Mouse (Mus musculus) embryonic facial prominence, embryonic 10.5 days (tissue): Measurements from ENCODE around the gene Mtg2. TPM values are rescaled to one million over a fixed set of nuclear protein-coding genes. Genes with fewer than 3 reads are reported as not detected.
A peak's percentile ranks its signal among the peaks of the same experiment; 100 is the strongest.

Source experiments
- DNase-seq: peaks from one replicate; pipeline ENCODE4 v3.0.0-alpha.2; 2017; ENCODE audit warnings: low spot score
- H3K27ac ChIP-seq: fragments of 300-500 bp; sonication (generic); replicated peaks from 2 replicates; pipeline ENCODE4 v1.5.1; 2016; ENCODE audit warnings: mild to moderate bottlenecking
- H3K27me3 ChIP-seq: fragments of 300-500 bp; sonication (generic); replicated peaks from 2 replicates; pipeline ENCODE4 v1.6.1; 2016; ENCODE audit warnings: low read depth, mild to moderate bottlenecking; ENCODE audit not compliant: poor library complexity, severe bottlenecking
- H3K36me3 ChIP-seq: fragments of 300-500 bp; sonication (generic); replicated peaks from 2 replicates; pipeline ENCODE4 v1.6.1; 2016; ENCODE audit warnings: mild to moderate bottlenecking, moderate library complexity
- H3K4me1 ChIP-seq: fragments of 300-500 bp; sonication (generic); 2 replicates; pipeline ENCODE4 v1.6.1; 2016
- H3K4me3 ChIP-seq: fragments of 300-500 bp; sonication (generic); 2 replicates; pipeline ENCODE4 v1.5.1; 2016; ENCODE audit warnings: mild to moderate bottlenecking, moderate library complexity
- H3K9me3 ChIP-seq: fragments of 300-500 bp; sonication (generic); 2 replicates; pipeline ENCODE4 v1.6.1; 2016; ENCODE audit warnings: mild to moderate bottlenecking
- WGBS: fragments of 180-500 bp; shearing (Covaris S2); methylation state at CpG from one replicate; pipeline ENCODE4 v1.1.7; 2016; 5-methylcytosine and 5-hydroxymethylcytosine counted together
- polyA plus RNA-seq: library from polyadenylated mRNA; unstranded; fragments of >200 nt; fragmentation: Nextera tagmentation; extraction: Ambion mirVana; gene quantifications from 2 replicates; pipeline ENCODE4 v1.2.1, GENCODE M21; 2016

The Mtg2 gene
- polyA plus RNA-seq, 1 experiment from 2014 or later, result 33.0 TPM

DNA sequence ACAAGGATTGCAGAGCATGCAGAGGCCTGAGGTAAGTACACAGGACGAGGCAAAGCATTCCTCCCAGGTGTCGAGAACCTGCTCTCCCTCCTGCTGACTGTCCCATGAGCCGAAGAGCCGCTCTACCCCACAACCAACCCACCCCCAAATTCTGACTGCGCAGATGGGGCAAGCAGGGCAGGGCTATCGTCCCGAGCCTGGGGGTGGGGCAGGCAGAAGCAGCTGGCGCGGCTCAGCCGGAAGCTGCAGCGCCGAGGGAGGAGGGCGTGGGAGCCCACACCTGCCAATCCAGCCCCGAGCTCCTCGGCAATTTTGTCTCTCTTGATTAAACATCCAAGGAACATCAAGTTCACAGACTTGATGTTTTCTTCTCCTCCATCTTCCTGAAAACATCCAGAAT lies 29.1 kb downstream of the Mtg2 start:
- H3K27me3 ChIP-seq, result peaks cover 83% of the 10 kb centered on the region
- no peak overlapping the region for H3K27ac ChIP-seq
- DNase-seq, result no peak
- no peaks in the 10 kb centered on the region for H3K36me3 ChIP-seq
- no peaks in the 10 kb centered on the region for H3K9me3 ChIP-seq
- peak overlapping the region; percentile 25; the same call in 1 of the 2 replicates for H3K4me3 ChIP-seq
- 8% methylated on average over 15 of the region's 15 CpGs for WGBS
- peaks cover 31% of the 10 kb centered on the region for H3K4me1 ChIP-seq

DNA sequence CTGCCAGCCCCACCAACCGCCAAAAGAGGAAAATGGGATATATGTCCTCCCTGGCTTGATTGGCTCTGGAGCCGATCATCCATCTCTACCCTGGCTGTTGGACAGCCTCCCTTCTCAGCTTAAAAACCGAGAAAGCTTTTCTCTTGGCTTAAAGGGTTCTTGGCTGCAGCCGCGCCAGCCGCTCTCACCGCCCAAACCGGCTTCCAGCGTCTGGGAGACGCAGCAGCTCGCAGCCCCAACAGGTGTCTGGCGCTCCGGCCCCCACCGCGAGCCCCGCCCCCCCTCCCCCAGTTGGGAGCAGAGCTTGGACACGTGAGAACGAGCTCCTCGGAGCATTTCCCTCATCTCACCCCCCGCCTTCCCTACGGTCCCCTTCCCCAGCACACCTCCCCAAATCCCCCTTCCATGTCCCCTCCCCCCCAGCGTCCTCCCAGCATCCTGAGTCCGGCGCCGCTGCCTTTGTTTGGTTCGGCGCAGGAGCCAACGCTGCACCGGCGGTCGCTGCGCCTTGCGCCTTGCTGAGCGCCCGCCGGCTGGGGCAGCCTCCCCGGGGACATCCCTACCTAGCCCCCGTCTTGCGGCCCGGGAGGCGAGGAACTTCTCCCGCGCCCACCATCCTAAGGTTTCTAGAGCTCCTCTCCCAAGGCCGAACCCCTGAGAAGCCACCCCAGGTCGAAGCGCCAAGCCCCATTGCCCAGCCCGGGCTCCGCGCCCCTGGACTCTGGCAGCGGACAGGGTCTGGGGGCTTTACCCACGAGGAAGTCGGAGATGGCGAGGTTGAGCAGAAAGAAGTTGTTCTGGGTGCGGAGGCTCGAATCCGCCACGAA lies 33.0 kb downstream of the Mtg2 start:
- Histone ChIP-seq H3K4me1 (peaks cover 40% of the 10 kb centered on the region), H3K36me3 (no peaks in the 10 kb centered on the region), H3K27ac (peak overlapping the region; percentile 35; the same call in 1 of the 2 replicates), H3K4me3 (peak overlapping the region; percentile 66), H3K27me3 (peaks cover 84% of the 10 kb centered on the region), H3K9me3 (no peaks in the 10 kb centered on the region)
- 1% methylated on average over 57 of the region's 57 CpGs for WGBS
- peak; percentile 33 for DNase-seq

DNA sequence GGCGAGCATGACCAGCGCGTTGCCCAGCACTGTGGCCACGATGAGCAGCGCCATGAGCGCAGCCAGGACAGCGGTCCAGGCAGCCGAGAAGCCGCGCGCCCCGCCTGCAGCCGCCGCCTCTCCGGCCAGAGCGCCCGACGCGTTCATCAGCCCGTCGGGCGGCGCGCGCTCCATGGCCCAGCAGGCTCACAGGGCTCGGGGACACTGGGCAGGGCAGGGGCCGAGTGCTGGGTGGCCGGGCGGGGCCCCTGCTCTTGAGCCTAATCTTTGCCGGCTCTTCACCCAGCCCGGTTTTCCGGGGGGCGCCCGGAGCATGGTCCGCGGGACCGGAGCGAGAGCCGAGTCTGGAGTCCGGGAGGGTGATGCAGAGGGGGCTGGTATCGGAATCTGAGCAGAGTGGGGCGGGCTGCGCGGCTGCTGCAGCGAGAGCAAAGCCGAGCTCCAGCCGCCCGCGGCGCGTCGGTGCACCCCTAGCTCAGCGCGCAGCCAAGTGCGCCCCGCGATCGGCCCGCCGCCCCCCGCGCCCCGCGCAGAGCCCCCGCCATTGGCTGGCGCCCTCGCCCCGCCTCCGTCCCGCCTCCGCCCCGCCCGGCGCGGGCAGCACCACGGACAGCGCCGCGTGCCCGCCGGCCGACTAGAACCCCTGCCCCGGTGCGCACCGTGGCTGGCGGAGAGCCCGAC lies 33.7 kb downstream of the Mtg2 start, which contains the start of gene Hrh3:
Gene Hrh3, minus strand, starts transcription at position 511 of the 681 bp plus-strand sequence.
- H3K4me1 ChIP-seq, result peaks cover 40% of the 10 kb centered on the region
- peak; percentile 92 for DNase-seq
- peaks cover 77% of the 10 kb centered on the region for H3K27me3 ChIP-seq
- WGBS, result under 1% methylated on average over 87 of the region's 87 CpGs
- H3K4me3 ChIP-seq, result peak within 1 kb of the TSS; percentile 66
- peak within 1 kb of the TSS; percentile 35; the same call in 1 of the 2 replicates for H3K27ac ChIP-seq
- no peaks in the 10 kb centered on the region for H3K9me3 ChIP-seq
- H3K36me3 ChIP-seq, result no peaks in the 10 kb centered on the region

DNA sequence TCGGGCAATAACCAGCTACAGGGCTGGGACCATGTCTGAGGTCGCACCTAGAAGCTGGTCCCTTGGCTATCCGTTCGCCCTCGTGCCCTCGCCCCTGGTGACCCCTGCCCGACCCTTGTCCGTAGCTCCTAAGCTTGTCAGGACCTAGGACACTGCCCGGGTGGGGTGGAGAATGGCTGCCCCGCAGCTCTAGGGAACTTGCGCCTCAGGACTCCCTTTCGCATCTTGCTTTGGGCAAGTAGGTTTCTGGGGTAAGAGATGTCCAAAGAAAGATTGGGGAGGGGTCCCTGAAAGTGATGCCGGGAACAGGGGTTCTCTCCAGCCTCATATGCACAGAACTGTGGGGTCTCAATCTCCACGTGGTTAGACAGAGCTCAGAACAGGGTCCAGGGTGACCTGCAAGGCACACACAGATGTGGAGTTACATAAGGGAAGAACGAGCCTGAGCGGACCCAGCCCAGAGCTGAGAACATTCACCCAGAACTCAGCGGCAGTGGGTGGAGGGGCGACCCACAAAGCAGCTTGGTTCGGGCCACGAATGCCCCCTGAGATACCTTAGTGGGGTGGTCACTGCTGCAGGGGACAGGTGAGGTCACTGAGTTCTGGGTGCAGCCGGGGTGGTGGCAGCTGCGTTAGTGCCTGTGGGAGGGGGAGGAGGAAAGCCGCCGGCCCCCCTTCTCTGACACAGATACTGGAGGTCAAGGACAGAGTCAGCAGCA lies 34.4 kb downstream of the Mtg2 start:
- peaks cover 70% of the 10 kb centered on the region for H3K27me3 ChIP-seq
- peak overlapping the region; percentile 66 for H3K4me3 ChIP-seq
- H3K36me3 ChIP-seq, result no peaks in the 10 kb centered on the region
- no peaks in the 10 kb centered on the region for H3K9me3 ChIP-seq
- H3K27ac ChIP-seq, result no peak overlapping the region
- H3K4me1 ChIP-seq, result peaks cover 35% of the 10 kb centered on the region
- DNase-seq, result no peak
- 8% methylated on average over 24 of the region's 24 CpGs for WGBS

DNA sequence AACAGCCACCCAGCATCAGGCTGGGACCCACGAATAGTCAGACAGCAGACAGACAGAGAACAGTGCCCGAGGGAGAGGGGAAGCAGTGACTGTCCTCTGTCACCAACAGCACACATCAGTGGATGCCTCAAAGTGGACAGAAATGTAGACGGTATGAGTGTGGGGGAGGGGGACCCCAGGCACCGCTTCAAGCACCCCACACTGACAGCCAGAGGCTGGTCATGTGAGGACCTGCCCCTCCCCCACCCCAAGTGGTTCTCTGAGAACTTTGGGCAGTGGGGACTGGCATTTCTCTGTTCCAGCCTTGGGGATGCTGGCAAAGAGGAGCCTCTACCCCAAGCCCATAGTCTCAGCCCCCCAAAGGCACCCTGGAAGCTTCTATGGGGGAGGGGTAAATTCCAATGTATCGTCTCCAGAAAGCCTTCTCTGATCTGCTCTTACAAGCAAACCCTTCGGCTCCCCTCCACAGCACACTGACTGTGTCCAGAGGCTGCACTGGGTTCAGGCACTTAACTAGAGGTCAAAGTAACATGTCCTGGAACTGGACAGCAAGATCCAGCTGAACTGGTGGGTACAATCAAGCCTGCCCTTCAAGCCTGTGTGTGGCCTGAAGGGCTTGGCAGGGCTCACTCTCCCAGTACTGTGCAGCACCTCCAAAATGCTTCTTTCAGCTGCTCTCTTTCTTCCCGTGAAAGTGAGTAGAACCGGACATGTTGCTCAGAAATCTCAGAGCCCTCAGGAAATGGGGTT lies 35.2 kb downstream of the Mtg2 start:
- Histone ChIP-seq H3K4me1 (peaks cover 31% of the 10 kb centered on the region), H3K27me3 (peaks cover 65% of the 10 kb centered on the region), H3K9me3 (no peaks in the 10 kb centered on the region), H3K4me3 (0 out of 2 replicates have a peak overlapping the region, but pooled peaks have one; percentile 66), H3K27ac (no peak overlapping the region), H3K36me3 (no peaks in the 10 kb centered on the region)
- no peak for DNase-seq
- 24% methylated on average over 8 of the region's 8 CpGs for WGBS

DNA sequence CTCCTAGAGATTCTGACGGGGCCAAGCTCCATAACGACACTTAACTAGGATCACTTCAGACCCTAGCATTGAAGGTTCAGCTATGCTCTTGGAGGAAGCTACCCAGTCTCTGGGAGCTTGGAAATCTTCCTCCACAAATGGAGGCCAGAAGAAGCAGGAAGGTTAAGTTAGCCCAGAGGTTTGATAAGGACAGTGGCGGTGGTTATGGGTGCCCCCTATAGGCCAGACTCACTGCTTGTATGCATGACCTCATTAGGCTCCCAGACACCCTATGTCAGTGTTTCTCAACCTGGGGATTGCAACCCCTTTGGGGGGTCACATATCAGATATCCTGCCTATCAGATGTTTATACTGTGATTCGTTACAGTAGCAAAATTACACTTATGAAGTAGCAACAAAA lies 36.7 kb downstream of the Mtg2 start:
- H3K27me3 ChIP-seq, result peaks cover 50% of the 10 kb centered on the region

DNA sequence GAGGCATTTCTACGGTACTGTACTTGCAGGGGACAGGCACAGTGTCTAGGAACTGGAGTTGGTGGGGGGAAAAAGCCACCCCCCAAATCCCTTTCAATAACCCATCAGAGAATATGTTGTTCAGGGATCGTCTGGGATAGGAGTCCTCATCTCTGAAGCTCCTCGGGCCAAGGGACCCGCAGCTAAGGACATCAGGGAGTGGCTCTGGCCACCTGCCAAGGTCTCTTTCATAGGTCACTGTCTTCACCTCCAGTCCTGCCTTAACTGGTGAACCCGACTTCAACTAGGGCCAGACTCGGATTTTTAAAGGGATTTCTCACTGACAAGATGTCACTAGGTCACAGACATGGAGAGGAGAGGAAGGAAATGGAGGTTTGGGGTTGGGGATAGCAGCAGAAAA lies 37.9 kb downstream of the Mtg2 start:
- Histone ChIP-seq H3K27me3 (peaks cover 38% of the 10 kb centered on the region), H3K9me3 (no peaks in the 10 kb centered on the region), H3K4me3 (no peak overlapping the region), H3K4me1 (peaks cover 27% of the 10 kb centered on the region), H3K27ac (no peak overlapping the region), H3K36me3 (no peaks in the 10 kb centered on the region)
- WGBS, result 76% methylated on average over 6 of the region's 6 CpGs
- DNase-seq, result no peak

More for the DNA sequence above, 36.7 kb downstream of the Mtg2 start:
- no peak overlapping the region for H3K27ac ChIP-seq
- H3K4me1 ChIP-seq, result peaks cover 31% of the 10 kb centered on the region
- no peak overlapping the region for H3K4me3 ChIP-seq
- H3K9me3 ChIP-seq, result no peaks in the 10 kb centered on the region
- no peak for DNase-seq
- WGBS, result 58% methylated on average over 4 of the region's 4 CpGs
- no peaks in the 10 kb centered on the region for H3K36me3 ChIP-seq

DNA sequence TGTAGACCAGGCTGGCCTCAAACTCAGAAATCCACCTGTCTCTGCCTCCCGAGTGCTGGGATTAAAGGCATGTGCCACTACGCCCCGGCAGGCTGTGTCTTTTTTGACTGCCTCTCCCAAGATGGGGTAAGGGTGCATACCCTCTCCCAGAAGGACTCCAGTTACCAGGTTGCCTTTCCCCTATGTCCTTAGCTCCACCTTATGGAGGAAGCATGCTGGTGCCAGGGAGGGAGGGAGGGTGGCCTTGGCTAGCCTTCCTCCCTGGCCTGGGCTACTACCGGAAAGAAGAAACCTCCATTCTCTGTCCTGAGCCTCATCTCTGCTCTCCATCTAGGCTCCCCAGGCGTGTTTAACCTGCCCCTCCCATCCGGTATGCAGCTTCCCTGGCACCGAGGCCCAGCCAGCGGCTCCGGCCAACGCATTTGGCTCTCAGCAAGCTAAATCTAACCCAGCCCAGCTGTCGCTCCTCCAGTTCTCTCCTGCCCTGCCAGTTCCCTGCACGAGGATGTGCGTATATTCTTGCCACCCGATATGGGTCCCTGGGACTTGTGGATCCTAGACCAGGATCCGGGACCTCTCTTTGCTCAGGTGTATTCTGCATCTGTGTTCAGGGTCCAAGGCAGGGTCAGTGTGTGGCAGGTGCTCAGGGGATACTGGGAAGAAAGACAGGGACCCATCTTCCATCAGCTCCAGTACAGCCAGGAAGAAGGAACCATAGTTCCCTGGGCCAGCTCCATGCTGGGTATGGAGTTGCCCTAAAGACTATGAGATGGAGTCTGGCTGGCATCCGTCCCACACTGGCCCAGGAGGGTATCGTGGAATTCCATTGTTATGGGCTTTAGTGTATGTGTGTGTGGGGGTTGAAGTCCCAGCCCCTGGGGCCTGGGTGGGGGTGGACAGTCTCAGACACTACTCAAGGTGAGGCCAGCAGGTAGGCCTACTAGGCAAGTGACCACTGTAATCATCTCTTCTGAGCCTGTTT lies 43.8 kb downstream of the Mtg2 start:
- Histone ChIP-seq H3K4me3 (no peak overlapping the region), H3K9me3 (no peaks in the 10 kb centered on the region), H3K27ac (no peak overlapping the region), H3K4me1 (peaks cover 36% of the 10 kb centered on the region), H3K36me3 (no peaks in the 10 kb centered on the region), H3K27me3 (peaks cover 11% of the 10 kb centered on the region; the same call in 1 of the 2 replicates)
- DNase-seq, result no peak
- 62% methylated on average over 17 of the region's 17 CpGs for WGBS

DNA sequence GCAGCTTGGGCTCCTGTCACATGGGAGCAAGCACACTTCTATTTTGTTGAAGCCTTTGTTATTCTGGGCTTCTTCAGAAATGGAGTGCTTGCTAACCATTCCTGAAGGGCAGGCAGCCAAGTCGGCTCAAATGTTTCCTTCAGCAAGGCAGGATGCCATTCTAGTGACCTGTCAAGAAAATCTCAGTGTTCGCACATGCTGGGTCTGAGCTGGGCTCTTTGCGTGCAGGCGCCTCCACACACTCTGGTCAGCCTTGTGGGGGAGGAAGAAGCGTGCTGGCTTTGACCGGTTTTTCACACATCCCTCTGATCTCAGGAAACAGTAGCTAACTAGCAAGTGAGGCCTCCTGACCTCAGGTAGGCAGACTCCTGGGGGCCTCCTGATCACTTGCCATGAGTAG lies 44.9 kb downstream of the Mtg2 start:
- Histone ChIP-seq H3K4me1 (peaks cover 43% of the 10 kb centered on the region), H3K27ac (no peak overlapping the region), H3K4me3 (no peak overlapping the region), H3K27me3 (peaks cover 10% of the 10 kb centered on the region; the same call in 1 of the 2 replicates), H3K36me3 (no peaks in the 10 kb centered on the region), H3K9me3 (no peaks in the 10 kb centered on the region)
- 56% methylated on average over 6 of the region's 6 CpGs for WGBS
- DNase-seq, result no peak

DNA sequence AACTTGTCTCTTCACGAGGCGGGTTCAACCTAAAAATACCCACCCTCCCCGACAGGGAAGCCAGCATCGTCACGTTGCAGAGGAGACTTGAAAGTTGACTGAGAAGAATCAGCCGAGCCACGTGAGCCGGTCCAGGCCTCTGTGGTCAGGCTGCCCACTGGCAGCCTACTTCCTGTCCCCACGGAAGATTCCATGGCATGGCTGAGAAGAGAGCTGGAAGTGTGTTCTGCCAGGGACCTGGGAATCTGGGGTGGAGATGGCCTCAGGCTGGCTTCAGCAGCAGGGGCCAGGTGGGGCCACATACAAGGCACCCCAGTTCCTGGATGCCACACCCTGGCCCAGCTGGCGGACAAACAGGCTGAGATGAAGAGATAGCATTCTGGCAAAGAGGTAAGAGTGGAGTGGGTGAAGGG lies 45.7 kb downstream of the Mtg2 start:
- DNase-seq, result no peak
- Histone ChIP-seq H3K4me1 (peaks cover 44% of the 10 kb centered on the region), H3K9me3 (no peaks in the 10 kb centered on the region), H3K27me3 (peaks cover 8% of the 10 kb centered on the region; the same call in 1 of the 2 replicates), H3K4me3 (no peak overlapping the region), H3K27ac (peak overlapping the region; percentile 75; the same call in 1 of the 2 replicates), H3K36me3 (no peaks in the 10 kb centered on the region)
- WGBS, result 78% methylated on average over 10 of the region's 10 CpGs
